Mouse (Mus musculus) hindbrain, postnatal 0 days (tissue): ENCODE data around the gene Spata25. TPM values are rescaled to one million over a fixed set of nuclear protein-coding genes. Genes with fewer than 3 reads are reported as not detected.
"Not testable (repeated sequence)": the region's sequence is repeated elsewhere in the genome, so short reads cannot be mapped to it uniquely, and the experiment has no call there.

Experiments used
- ATAC-seq: fragments of 200-750 bp; cut with Nextera tagmentation; 2 replicates; pipeline ENCODE4 v1.8.0; 2017; ENCODE audit warnings: mild to moderate bottlenecking, moderate TSS enrichment, moderate library complexity
- DNase-seq: peaks from one replicate; pipeline ENCODE4 v3.0.0-alpha.2; 2015; ENCODE audit warnings: low spot score
- H3K27ac ChIP-seq: fragments of 300-500 bp; sonication (generic); 2 replicates; pipeline ENCODE4 v1.5.1; 2014; ENCODE audit warnings: mild to moderate bottlenecking
- H3K27me3 ChIP-seq: fragments of 300-500 bp; sonication (generic); 2 replicates; pipeline ENCODE4 v1.6.1; 2014; ENCODE audit warnings: low read length, mixed read lengths; ENCODE audit not compliant: insufficient read depth
- H3K36me3 ChIP-seq: fragments of 300-500 bp; sonication (generic); 2 replicates; pipeline ENCODE4 v1.6.1; 2014; ENCODE audit warnings: low read length, mixed read lengths; ENCODE audit not compliant: insufficient read depth
- H3K4me1 ChIP-seq: fragments of 300-500 bp; sonication (generic); 2 replicates; pipeline ENCODE4 v1.6.1; 2014; ENCODE audit warnings: antibody characterized with exemption, low read length, mixed read lengths; ENCODE audit not compliant: insufficient read depth
- H3K4me2 ChIP-seq: fragments of 300-500 bp; sonication (generic); 2 replicates; pipeline ENCODE4 v1.6.1; 2014; ENCODE audit warnings: low read depth, mild to moderate bottlenecking, low read length, moderate library complexity, mixed read lengths
- H3K4me3 ChIP-seq: fragments of 300-500 bp; sonication (generic); 2 replicates; pipeline ENCODE4 v1.5.1; 2014; ENCODE audit warnings: low read length
- H3K9ac ChIP-seq: fragments of 300-500 bp; sonication (generic); replicated peaks from 2 replicates; pipeline ENCODE4 v1.6.1; 2014; ENCODE audit warnings: mild to moderate bottlenecking, low read length, moderate library complexity, mixed read lengths
- H3K9me3 ChIP-seq: fragments of 300-500 bp; sonication (generic); 2 replicates; pipeline ENCODE4 v1.6.1; 2016; ENCODE audit warnings: low read length, mixed read lengths
- CTCF ChIP-seq: IDR thresholded peaks from 2 replicates; pipeline ENCODE4 v1.5.1; 2016; ENCODE audit warnings: antibody characterized with exemption, control low read depth, low read depth
- WGBS: fragments of 180-500 bp; shearing (Covaris S2); extraction: QIAGEN DNeasy Blood & Tissue Kit; methylation state at CpG from one replicate; pipeline ENCODE4 v1.1.7; 2014; 5-methylcytosine and 5-hydroxymethylcytosine counted together
- polyA plus RNA-seq: library from polyadenylated mRNA; unstranded; fragments of >200 nt; fragmentation: Nextera tagmentation; extraction: Ambion mirVana; gene quantifications from 2 replicates; pipeline ENCODE4 v1.2.1, GENCODE M21; 2015
- total RNA-seq: library from RNA; depleted of rRNA; stranded (reverse); fragments of >200 nt; gene quantifications from 2 replicates; pipeline ENCODE4 v1.2.3, GENCODE M21; 2014; rRNA removed

The Spata25 gene
- total RNA-seq: not detected in 2 replicates
- polyA plus RNA-seq: not detected in 2 replicates

GRCm38 (mm10) chr2:164828437-164828836 lies at the start of gene Spata25:
TSS of gene Spata25 (minus strand) at chr2:164828537.
- no peak within 1 kb of the TSS for H3K9ac ChIP-seq
- WGBS: 86% methylated on average over 6 of the region's 6 CpGs

GRCm38 (mm10) chr2:164877376-164878215 lies 49.3 kb upstream of the Spata25 start:
- H3K9ac ChIP-seq, H3K9me3 ChIP-seq, H3K27me3 ChIP-seq, DNase-seq, H3K4me1 ChIP-seq, H3K27ac ChIP-seq, ATAC-seq, H3K36me3 ChIP-seq, H3K4me3 ChIP-seq: not testable (repeated sequence)
- H3K4me2 ChIP-seq: peak overlapping the region; percentile 100
- WGBS: 73% methylated on average over 11 of the region's 11 CpGs

More at GRCm38 (mm10) chr2:164828437-164828836, at the start of gene Spata25:
- Histone ChIP-seq H3K36me3 (peaks cover 18% of the 10 kb centered on the region; the same call in 1 of the 2 replicates), H3K9me3 (no peaks in the 10 kb centered on the region), H3K4me3 (no peak within 1 kb of the TSS), H3K4me1 (peaks cover 3% of the 10 kb centered on the region; the same call in 1 of the 2 replicates), H3K27me3 (no peaks in the 10 kb centered on the region), H3K4me2 (no peak within 1 kb of the TSS), H3K27ac (no peak within 1 kb of the TSS)
- ATAC-seq: no peak
- DNase-seq: no peak
- TF ChIP-seq CTCF: no peak

DNA sequence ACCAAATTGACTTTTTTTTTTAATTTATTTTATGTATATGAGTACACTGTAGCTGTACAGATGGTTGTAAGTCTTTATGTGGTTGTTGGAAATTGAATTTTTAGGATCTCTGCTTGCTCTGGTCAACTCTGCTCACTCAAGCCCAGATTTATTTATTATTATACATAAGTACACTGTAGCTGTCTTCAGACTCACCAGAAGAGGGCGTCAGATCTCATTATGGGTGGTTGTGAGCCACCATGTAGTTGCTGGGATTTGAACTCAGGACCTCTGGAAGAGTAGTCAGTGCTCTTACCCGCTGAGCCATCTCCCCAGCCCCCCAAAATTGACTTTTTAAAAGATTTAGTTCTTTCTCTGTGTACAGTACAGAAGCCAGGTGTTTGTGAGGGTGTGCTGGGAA lies 47.3 kb upstream of the Spata25 start:
- ATAC-seq, H3K4me1 ChIP-seq: not testable (repeated sequence)
- WGBS: 52% methylated on average over 2 of the region's 2 CpGs

GRCm38 (mm10) chr2:164874239-164874769 lies 46.0 kb upstream of the Spata25 start:
- no peaks in the 10 kb centered on the region for H3K36me3 ChIP-seq
- peak overlapping the region; percentile 54 for H3K27ac ChIP-seq
- no peak for ATAC-seq
- H3K4me3 ChIP-seq: no peak overlapping the region
- no peak overlapping the region for H3K9ac ChIP-seq
- DNase-seq: no peak
- no peak overlapping the region for H3K4me2 ChIP-seq
- H3K27me3 ChIP-seq: no peaks in the 10 kb centered on the region
- WGBS: 50% methylated on average over 1 of the region's 1 CpGs
- TF ChIP-seq CTCF: no peak
- H3K4me1 ChIP-seq: 0 out of 2 replicates have a peak, but pooled peaks cover 8% of the 10 kb centered on the region
- no peaks in the 10 kb centered on the region for H3K9me3 ChIP-seq

More for the DNA sequence above, 47.3 kb upstream of the Spata25 start:
- not testable (repeated sequence) for H3K4me3 ChIP-seq, H3K27ac ChIP-seq, H3K36me3 ChIP-seq, H3K4me2 ChIP-seq, DNase-seq, H3K27me3 ChIP-seq, H3K9ac ChIP-seq, H3K9me3 ChIP-seq

DNA sequence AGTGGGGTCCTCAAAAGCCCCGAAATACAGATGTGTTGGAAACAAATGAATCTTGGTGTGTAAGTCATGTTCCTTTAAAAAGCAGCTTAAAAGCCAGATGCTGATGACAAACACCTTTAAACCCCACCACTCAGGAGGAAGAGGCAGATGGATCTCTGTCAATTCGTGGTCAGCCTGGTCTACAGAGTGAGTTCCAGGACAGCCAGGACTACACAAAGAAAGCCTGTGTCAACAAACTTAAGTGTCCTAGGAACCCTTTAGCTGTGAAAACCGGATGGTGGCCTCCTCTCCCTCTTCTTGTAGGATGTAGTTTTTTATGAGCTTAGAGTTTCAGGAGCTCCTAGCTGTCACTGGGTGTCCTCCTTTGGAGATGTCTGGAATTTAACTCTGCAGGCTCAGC lies 45.3 kb upstream of the Spata25 start:
- TF ChIP-seq CTCF: no peak
- 70% methylated on average over 3 of the region's 3 CpGs for WGBS
- 0 out of 2 replicates have a peak, but pooled peaks cover 6% of the 10 kb centered on the region for H3K4me1 ChIP-seq
- no peaks in the 10 kb centered on the region for H3K27me3 ChIP-seq
- no peak overlapping the region for H3K9ac ChIP-seq
- no peak overlapping the region; the same call in 1 of the 2 replicates for H3K27ac ChIP-seq
- no peaks in the 10 kb centered on the region for H3K36me3 ChIP-seq
- ATAC-seq: no peak
- H3K4me2 ChIP-seq: no peak overlapping the region
- no peak for DNase-seq
- H3K9me3 ChIP-seq: no peaks in the 10 kb centered on the region
- H3K4me3 ChIP-seq: no peak overlapping the region

DNA sequence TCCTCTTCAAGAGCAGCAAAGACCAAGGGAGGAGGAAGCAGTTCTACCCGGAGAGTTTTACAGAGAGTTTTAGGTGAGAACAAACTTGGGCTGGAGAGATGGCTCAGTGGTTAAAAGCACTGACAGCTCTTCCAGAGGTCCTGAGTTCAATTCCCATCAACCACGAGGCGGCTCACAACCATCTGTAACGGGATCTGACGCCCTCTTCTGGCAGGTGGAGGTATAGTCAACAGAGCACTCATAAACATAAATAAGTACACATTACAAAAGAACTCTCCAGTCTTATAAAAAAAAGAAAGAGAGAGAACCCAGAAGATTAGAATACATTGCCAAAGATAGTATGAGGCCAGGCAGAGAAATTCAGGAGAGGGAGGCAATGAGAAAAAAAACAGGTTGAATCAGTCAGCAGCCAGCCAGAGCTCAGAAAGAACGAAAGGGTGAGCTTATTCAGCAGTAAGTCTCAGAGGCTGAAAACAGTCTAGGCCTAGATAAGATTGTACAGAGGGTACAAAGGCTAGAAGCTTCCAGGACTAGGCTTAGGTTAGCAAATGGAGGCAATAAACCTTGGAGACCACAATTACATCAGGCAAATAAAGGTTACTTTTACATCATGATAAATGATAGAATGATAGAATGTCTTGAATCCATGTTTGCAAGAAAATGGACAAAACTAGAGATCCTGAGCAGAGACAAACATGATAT lies 43.4 kb upstream of the Spata25 start:
- WGBS: 58% methylated on average over 6 of the region's 6 CpGs
- ATAC-seq: no peak
- Histone ChIP-seq H3K27ac (no peak overlapping the region), H3K27me3 (no peaks in the 10 kb centered on the region), H3K4me1 (no peaks in the 10 kb centered on the region), H3K36me3 (no peaks in the 10 kb centered on the region), H3K9me3 (no peaks in the 10 kb centered on the region), H3K4me2 (no peak overlapping the region), H3K9ac (no peak overlapping the region), H3K4me3 (no peak overlapping the region)
- no peak for DNase-seq
- TF ChIP-seq CTCF: 0 out of 2 replicates have a peak, but pooled peaks have one; percentile 2
